Mouse (Mus musculus): ENCODE results near the gene Il10ra. TPM values are rescaled to one million over a fixed set of nuclear protein-coding genes. Genes with fewer than 3 reads are reported as not detected.
A peak's percentile ranks its signal among the peaks of the same experiment; 100 is the strongest.

Gene Il10ra
- polyA plus RNA-seq, 1 experiment, result 4.5 TPM

GRCm38 (mm10) chr9:45300422-45301104 is 31.6 kb upstream of the Il10ra start:
- Histone ChIP-seq H3K4me1 (ENCODE audit: control insufficient read depth, insufficient read depth, low read length) (peaks cover 10% of the 10 kb centered on the region), H3K27ac (ENCODE audit: insufficient read depth, low read length) (peak overlapping the region; percentile 75), H3K27me3 (ENCODE audit: control insufficient read depth, insufficient read depth, low read length) (no peaks in the 10 kb centered on the region), H3K4me3 (replicated peaks; ENCODE audit: insufficient read depth, low read depth, low read length) (peak overlapping the region; percentile 59)
- peak; percentile 92 to 97 for DNase-seq
- TF ChIP-seq POLR2A (IDR thresholded peaks at IDR 0.05; ENCODE audit: borderline replicate concordance, insufficient read depth, low read length) (peak; percentile 85), CTCF (IDR thresholded peaks at IDR 0.05; ENCODE audit: borderline replicate concordance, insufficient read depth, low read depth, low read length) (peak; percentile 97)
- 4% methylated on average over 20 of the region's 20 CpGs for WGBS

DNA sequence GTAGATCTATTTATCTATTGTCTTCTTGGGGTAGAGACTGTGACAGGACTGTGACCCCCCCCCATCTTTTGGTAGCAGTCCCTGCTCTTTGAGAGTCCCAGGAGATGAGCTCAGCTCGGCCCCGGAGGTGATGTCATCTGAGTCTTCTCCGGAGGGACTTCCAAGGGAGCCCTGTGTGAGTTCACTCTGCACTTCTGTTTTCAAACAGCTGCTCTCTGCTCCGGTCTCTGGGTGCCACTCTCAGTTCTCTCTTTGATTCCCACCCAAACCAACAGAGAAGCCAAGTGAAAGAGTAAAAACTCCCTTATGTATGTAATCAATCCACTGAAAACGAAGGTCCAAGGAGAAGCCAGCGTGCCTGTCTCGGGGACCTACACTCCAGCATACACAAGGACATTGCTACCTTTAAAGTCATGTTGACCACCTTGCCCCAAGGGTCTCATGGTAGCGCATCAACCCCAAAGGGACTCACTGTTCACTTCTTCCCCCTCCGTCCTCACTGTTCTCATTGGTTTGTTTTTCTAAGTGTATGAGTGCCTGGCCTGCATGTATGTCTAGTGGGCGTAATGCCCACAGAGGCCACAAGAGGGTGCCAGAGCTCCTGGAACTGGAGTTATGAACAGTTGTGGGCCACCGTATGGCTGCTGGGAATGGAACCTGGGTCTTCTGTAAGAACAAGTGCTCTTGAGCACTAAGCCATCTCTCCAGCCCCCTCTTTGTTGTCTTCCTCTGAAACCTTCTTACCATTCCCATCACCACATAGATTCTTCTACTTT is 30.5 kb upstream of the Il10ra start:
- no peak overlapping the region for H3K4me3 ChIP-seq (replicated peaks; ENCODE audit: insufficient read depth, low read depth, low read length)
- TF ChIP-seq CTCF (IDR thresholded peaks at IDR 0.05; ENCODE audit: borderline replicate concordance, insufficient read depth, low read depth, low read length) (peak; percentile 64), POLR2A (IDR thresholded peaks at IDR 0.05; ENCODE audit: borderline replicate concordance, insufficient read depth, low read length) (no peak)

DNA sequence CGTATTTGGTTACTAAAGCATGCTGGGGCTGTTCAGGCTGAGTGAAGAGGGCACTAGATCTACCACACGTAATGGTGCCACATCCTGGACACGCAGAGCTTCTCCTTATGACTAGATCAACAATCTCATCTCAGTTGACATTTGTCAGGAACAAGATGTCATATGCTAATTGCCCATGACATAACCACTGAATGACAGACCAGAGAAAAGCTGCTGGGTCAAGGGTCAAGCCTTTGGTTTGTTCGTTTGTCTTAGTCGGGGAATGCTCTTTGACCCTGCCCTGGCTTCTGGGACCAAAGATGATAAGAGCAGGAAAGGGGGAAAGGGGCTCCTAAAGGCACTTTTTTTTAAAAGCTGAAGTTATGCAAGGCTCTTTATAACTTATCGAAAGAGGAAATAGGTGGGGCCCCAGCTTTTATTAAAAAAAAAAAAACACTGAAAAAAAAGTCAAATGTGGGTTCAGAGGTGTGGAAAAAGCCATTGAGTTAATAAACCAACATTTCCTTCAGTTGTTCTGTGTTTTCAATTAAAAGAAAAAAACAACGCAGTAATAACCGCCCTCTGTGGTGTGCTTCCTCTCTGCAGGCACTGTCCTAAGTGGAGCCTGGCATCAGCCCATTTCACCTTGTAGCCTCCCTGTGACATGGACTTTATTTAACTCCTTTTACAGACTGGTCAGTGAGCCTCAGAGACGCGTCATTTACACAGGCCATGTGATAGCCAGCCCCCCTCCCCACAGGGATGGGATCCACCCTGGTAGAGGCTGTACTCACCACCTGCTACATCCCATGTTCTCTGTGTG is 25.5 kb upstream of the Il10ra start:
- 73% methylated on average over 10 of the region's 10 CpGs for WGBS
- H3K4me1 ChIP-seq (ENCODE audit: control insufficient read depth, insufficient read depth, low read length), result peaks cover 14% of the 10 kb centered on the region
- H3K27ac ChIP-seq (ENCODE audit: insufficient read depth, low read length), result no peak overlapping the region
- no peaks in the 10 kb centered on the region for H3K27me3 ChIP-seq (ENCODE audit: control insufficient read depth, insufficient read depth, low read length)
- DNase-seq, result no peak
- TF ChIP-seq POLR2A (IDR thresholded peaks at IDR 0.05; ENCODE audit: borderline replicate concordance, insufficient read depth, low read length), result no peak
- TF ChIP-seq CTCF (IDR thresholded peaks at IDR 0.05; ENCODE audit: borderline replicate concordance, insufficient read depth, low read depth, low read length), result no peak
- no peak overlapping the region for H3K4me3 ChIP-seq (replicated peaks; ENCODE audit: insufficient read depth, low read depth, low read length)

More for the DNA sequence above, 30.5 kb upstream of the Il10ra start:
- peak in 1 of 2 experiments; percentile 37 for DNase-seq
- Histone ChIP-seq H3K27ac (ENCODE audit: insufficient read depth, low read length) (no peak overlapping the region), H3K27me3 (ENCODE audit: control insufficient read depth, insufficient read depth, low read length) (no peaks in the 10 kb centered on the region), H3K4me1 (ENCODE audit: control insufficient read depth, insufficient read depth, low read length) (peaks cover 12% of the 10 kb centered on the region)
- 84% methylated on average over 11 of the region's 11 CpGs for WGBS

GRCm38 (mm10) chr9:45291481-45292168 is 22.7 kb upstream of the Il10ra start:
- Histone ChIP-seq H3K27me3 (ENCODE audit: control insufficient read depth, insufficient read depth, low read length) (no peaks in the 10 kb centered on the region), H3K4me3 (replicated peaks; ENCODE audit: insufficient read depth, low read depth, low read length) (no peak overlapping the region), H3K4me1 (ENCODE audit: control insufficient read depth, insufficient read depth, low read length) (peaks cover 12% of the 10 kb centered on the region), H3K27ac (ENCODE audit: insufficient read depth, low read length) (no peak overlapping the region; the same call in 1 of the 2 replicates)
- DNase-seq, result peak; percentile 81 to 90
- TF ChIP-seq POLR2A (IDR thresholded peaks at IDR 0.05; ENCODE audit: borderline replicate concordance, insufficient read depth, low read length) (no peak), CTCF (IDR thresholded peaks at IDR 0.05; ENCODE audit: borderline replicate concordance, insufficient read depth, low read depth, low read length) (no peak)
- WGBS, result 14% methylated on average over 11 of the region's 11 CpGs

DNA sequence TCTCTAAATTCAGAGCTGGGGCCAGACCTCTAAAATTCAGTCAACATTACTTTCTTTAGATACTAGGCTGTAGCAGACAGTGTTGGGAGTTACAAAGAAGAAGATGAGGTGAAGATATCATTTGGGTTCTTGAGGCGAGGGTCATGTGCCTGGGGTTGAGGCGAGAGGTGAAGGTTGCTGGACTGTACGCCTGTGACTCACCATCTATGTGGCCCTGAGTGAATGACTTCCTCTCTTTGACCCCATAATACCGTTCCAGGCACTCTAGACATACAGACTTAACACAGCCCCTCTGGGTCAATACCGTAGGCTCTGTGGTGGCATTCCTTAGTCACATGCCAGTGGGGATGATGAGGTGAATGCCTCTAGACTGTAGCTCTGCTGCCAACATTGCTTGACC is 13.5 kb upstream of the Il10ra start:
- 82% methylated on average over 5 of the region's 5 CpGs for WGBS
- no peaks in the 10 kb centered on the region for H3K27me3 ChIP-seq (ENCODE audit: control insufficient read depth, insufficient read depth, low read length)

GRCm38 (mm10) chr9:45280891-45281290 is 11.9 kb upstream of the Il10ra start:
- 91% methylated on average over 3 of the region's 3 CpGs for WGBS
- Histone ChIP-seq H3K4me1 (ENCODE audit: control insufficient read depth, insufficient read depth, low read length) (peaks cover 3% of the 10 kb centered on the region; the same call in 1 of the 2 replicates), H3K27ac (ENCODE audit: insufficient read depth, low read length) (no peak overlapping the region), H3K27me3 (ENCODE audit: control insufficient read depth, insufficient read depth, low read length) (no peaks in the 10 kb centered on the region), H3K4me3 (replicated peaks; ENCODE audit: insufficient read depth, low read depth, low read length) (no peak overlapping the region)
- TF ChIP-seq CTCF (IDR thresholded peaks at IDR 0.05; ENCODE audit: borderline replicate concordance, insufficient read depth, low read depth, low read length) (no peak), POLR2A (IDR thresholded peaks at IDR 0.05; ENCODE audit: borderline replicate concordance, insufficient read depth, low read length) (no peak)
- no peak for DNase-seq

More for the DNA sequence above, 13.5 kb upstream of the Il10ra start:
- DNase-seq, result no peak
- no peak overlapping the region for H3K27ac ChIP-seq (ENCODE audit: insufficient read depth, low read length)
- H3K4me1 ChIP-seq (ENCODE audit: control insufficient read depth, insufficient read depth, low read length), result peaks cover 3% of the 10 kb centered on the region; the same call in 1 of the 2 replicates
- H3K4me3 ChIP-seq (replicated peaks; ENCODE audit: insufficient read depth, low read depth, low read length), result no peak overlapping the region
- TF ChIP-seq POLR2A (IDR thresholded peaks at IDR 0.05; ENCODE audit: borderline replicate concordance, insufficient read depth, low read length) (no peak), CTCF (IDR thresholded peaks at IDR 0.05; ENCODE audit: borderline replicate concordance, insufficient read depth, low read depth, low read length) (no peak)

DNA sequence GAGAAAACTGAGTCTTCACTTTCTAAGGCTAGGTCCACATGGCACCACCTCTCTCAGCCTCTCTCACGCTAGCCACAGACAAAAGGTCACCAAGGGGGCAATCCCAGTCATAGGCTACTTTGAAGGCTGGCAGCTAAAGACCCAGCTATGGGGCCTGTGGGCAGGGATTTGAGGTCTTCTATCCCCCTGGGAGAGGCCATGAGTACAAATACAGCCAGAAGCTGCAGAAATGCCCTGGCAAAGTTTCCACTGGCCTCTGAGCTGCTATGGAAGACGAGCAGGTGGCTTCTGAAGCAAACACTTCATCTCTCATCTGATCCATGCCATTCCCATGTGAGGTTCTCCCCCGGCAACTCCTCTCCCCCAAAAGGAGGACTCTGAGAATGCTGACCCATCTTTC is 11.1 kb upstream of the Il10ra start:
- WGBS, result 67% methylated on average over 3 of the region's 3 CpGs
- Histone ChIP-seq H3K4me1 (ENCODE audit: control insufficient read depth, insufficient read depth, low read length) (peaks cover 3% of the 10 kb centered on the region; the same call in 1 of the 2 replicates), H3K27me3 (ENCODE audit: control insufficient read depth, insufficient read depth, low read length) (no peaks in the 10 kb centered on the region), H3K27ac (ENCODE audit: insufficient read depth, low read length) (no peak overlapping the region), H3K4me3 (replicated peaks; ENCODE audit: insufficient read depth, low read depth, low read length) (no peak overlapping the region)
- TF ChIP-seq POLR2A (IDR thresholded peaks at IDR 0.05; ENCODE audit: borderline replicate concordance, insufficient read depth, low read length) (no peak), CTCF (IDR thresholded peaks at IDR 0.05; ENCODE audit: borderline replicate concordance, insufficient read depth, low read depth, low read length) (no peak)
- no peak for DNase-seq
